Mouse (Mus musculus) hindbrain, postnatal 0 days (tissue): ENCODE measurements around the gene Isg15. TPM values are rescaled to one million over a fixed set of nuclear protein-coding genes. Genes with fewer than 3 reads are reported as not detected.

Source experiments
- ATAC-seq: fragments of 200-750 bp; cut with Nextera tagmentation; 2 replicates; pipeline ENCODE4 v1.8.0; 2017; ENCODE audit warnings: mild to moderate bottlenecking, moderate TSS enrichment, moderate library complexity
- DNase-seq: peaks from one replicate; pipeline ENCODE4 v3.0.0-alpha.2; 2015; ENCODE audit warnings: low spot score
- H3K27ac ChIP-seq: fragments of 300-500 bp; sonication (generic); 2 replicates; pipeline ENCODE4 v1.5.1; 2014; ENCODE audit warnings: mild to moderate bottlenecking
- H3K27me3 ChIP-seq: fragments of 300-500 bp; sonication (generic); 2 replicates; pipeline ENCODE4 v1.6.1; 2014; ENCODE audit warnings: low read length, mixed read lengths; ENCODE audit not compliant: insufficient read depth
- H3K36me3 ChIP-seq: fragments of 300-500 bp; sonication (generic); 2 replicates; pipeline ENCODE4 v1.6.1; 2014; ENCODE audit warnings: low read length, mixed read lengths; ENCODE audit not compliant: insufficient read depth
- H3K4me1 ChIP-seq: fragments of 300-500 bp; sonication (generic); 2 replicates; pipeline ENCODE4 v1.6.1; 2014; ENCODE audit warnings: antibody characterized with exemption, low read length, mixed read lengths; ENCODE audit not compliant: insufficient read depth
- H3K4me2 ChIP-seq: fragments of 300-500 bp; sonication (generic); 2 replicates; pipeline ENCODE4 v1.6.1; 2014; ENCODE audit warnings: low read depth, mild to moderate bottlenecking, low read length, moderate library complexity, mixed read lengths
- H3K4me3 ChIP-seq: fragments of 300-500 bp; sonication (generic); 2 replicates; pipeline ENCODE4 v1.5.1; 2014; ENCODE audit warnings: low read length
- H3K9ac ChIP-seq: fragments of 300-500 bp; sonication (generic); replicated peaks from 2 replicates; pipeline ENCODE4 v1.6.1; 2014; ENCODE audit warnings: mild to moderate bottlenecking, low read length, moderate library complexity, mixed read lengths
- H3K9me3 ChIP-seq: fragments of 300-500 bp; sonication (generic); 2 replicates; pipeline ENCODE4 v1.6.1; 2016; ENCODE audit warnings: low read length, mixed read lengths
- CTCF ChIP-seq: IDR thresholded peaks from 2 replicates; pipeline ENCODE4 v1.5.1; 2016; ENCODE audit warnings: antibody characterized with exemption, control low read depth, low read depth
- WGBS: fragments of 180-500 bp; shearing (Covaris S2); extraction: QIAGEN DNeasy Blood & Tissue Kit; methylation state at CpG from one replicate; pipeline ENCODE4 v1.1.7; 2014; 5-methylcytosine and 5-hydroxymethylcytosine counted together
- polyA plus RNA-seq: library from polyadenylated mRNA; unstranded; fragments of >200 nt; fragmentation: Nextera tagmentation; extraction: Ambion mirVana; gene quantifications from 2 replicates; pipeline ENCODE4 v1.2.1, GENCODE M21; 2015
- total RNA-seq: library from RNA; depleted of rRNA; stranded (reverse); fragments of >200 nt; gene quantifications from 2 replicates; pipeline ENCODE4 v1.2.3, GENCODE M21; 2014

Gene Isg15
- total and polyA plus RNA-seq, 2 experiments from 2014 or later = 3.2 to 4.5 TPM

DNA sequence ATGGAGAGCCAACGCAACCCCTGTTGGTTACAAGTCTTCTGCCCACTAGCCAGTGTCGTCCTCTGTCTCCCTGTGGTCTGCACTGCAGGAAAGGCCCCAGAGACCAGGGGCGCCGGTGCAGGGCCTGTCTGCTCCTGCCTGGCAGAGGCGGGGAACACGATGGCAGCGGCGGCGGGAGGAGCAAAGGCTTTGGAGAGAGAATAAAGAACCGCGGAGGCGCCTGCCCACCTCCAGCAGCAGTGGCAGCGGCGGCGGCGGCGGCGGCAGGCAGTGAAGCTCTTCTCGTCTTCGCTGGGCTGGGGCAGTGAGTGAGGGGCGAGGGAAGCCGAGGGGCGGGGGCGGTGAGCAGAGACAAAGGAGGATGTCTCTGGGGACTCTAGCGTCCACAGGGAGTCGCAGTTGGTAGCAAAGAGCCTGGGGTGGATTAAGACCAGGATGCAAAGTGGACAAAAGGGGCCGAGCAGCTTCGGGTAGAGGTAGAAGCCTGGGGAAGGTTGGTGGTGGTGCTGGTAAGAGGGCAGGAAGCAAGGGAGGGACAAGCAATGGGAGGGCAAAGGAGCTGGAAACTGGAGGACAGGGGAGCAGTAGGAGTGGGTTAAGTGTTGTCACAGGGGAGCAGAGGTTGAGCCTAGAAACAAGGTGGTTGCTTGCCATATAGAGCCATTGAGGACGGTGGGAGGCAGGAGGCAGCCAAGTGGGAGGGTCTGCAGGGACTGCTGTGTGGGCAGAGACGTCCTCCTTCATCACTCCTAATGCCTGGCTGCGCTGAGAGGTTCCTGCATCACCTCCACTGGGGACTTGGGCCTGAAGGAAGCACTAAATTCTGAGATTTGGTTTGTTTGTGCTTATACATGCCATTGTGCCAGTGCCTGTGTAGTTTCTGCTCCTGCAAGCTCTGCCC is 14.4 kb downstream of the Isg15 start:
- 4% methylated on average over 31 of the region's 31 CpGs for WGBS
- H3K4me2 ChIP-seq = peak overlapping the region; percentile 68
- H3K27me3 ChIP-seq = no peaks in the 10 kb centered on the region
- no peak for TF ChIP-seq CTCF
- peak; percentile 61 for ATAC-seq
- H3K9ac ChIP-seq = peak overlapping the region; percentile 73
- DNase-seq = peak; percentile 77
- H3K4me3 ChIP-seq = peak overlapping the region; percentile 47
- H3K36me3 ChIP-seq = 0 out of 2 replicates have a peak, but pooled peaks cover 5% of the 10 kb centered on the region
- H3K9me3 ChIP-seq = no peaks in the 10 kb centered on the region
- H3K4me1 ChIP-seq = peaks cover 42% of the 10 kb centered on the region
- H3K27ac ChIP-seq = peak overlapping the region; percentile 86

DNA sequence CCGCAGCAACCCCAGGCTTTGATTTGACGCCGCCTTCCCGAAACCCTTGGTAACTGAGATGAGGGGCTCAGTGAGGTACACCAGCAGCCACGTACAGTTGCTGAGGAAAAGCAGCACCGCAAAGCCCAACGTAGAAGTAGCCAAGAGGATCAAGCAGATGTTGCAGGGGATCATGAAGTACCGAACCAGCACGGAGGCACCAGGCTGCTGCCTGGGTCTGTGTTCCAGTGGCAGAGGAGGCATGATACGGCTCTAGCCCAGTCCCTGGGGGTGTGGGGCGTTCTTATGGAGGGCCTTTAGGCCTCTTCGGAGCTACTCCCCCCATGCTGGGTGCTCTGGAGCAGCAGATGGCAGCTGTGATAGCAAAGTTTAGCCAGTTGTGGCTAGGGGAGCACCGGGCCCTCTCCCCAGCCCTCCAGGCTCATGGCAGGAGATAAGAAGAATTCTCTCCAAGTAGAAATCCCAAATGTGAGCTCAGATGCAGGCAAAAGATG is 15.1 kb downstream of the Isg15 start:
- Histone ChIP-seq H3K27me3 (no peaks in the 10 kb centered on the region), H3K27ac (peak overlapping the region; percentile 86), H3K36me3 (no peaks in the 10 kb centered on the region), H3K4me2 (peak overlapping the region; percentile 68), H3K9ac (peak overlapping the region; percentile 73), H3K4me3 (peak overlapping the region; percentile 47), H3K4me1 (peaks cover 39% of the 10 kb centered on the region), H3K9me3 (no peaks in the 10 kb centered on the region)
- no peak for TF ChIP-seq CTCF
- WGBS = 44% methylated on average over 13 of the region's 13 CpGs
- DNase-seq = peak; percentile 30
- peak; percentile 25; the same call in 1 of the 2 replicates for ATAC-seq

DNA sequence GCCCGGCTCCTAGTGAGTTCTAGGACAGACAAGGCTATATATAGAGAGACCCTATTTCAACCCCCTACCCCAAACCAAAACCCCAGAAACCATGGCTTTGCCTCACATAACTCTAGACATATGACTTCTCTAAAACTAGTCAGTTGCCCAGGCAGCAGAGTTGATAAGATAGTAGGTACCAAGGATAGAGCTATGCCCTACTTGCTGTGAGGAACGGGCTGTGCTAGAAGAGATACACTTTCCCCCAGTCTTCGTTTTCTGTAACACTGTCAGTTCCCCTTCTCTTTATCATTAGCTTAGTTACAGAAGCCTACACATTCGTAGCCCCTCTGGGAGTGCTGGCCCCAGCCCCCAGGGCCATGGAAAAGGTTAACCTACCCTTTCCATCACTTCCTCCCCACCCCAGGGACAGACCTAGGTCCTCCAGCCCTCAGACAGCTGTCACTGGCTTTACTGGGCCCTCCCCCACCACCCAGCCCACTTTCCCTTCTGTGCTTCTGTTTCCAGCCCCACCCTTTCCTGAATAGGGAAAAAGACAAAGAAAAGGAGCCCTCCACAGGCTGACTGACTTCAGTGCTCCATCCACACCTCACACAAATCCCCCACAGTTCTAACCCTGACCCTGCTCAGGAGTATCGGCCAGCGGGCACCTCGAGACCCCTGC is 16.2 kb downstream of the Isg15 start:
- ATAC-seq = 0 out of 2 replicates have a peak, but pooled peaks have one; percentile 19
- H3K4me1 ChIP-seq = peaks cover 39% of the 10 kb centered on the region
- peaks cover under 1% of the 10 kb centered on the region; the same call in 1 of the 2 replicates for H3K36me3 ChIP-seq
- peak overlapping the region; percentile 73 for H3K9ac ChIP-seq
- H3K27me3 ChIP-seq = no peaks in the 10 kb centered on the region
- H3K4me3 ChIP-seq = peak overlapping the region; percentile 47
- peak overlapping the region; percentile 68 for H3K4me2 ChIP-seq
- WGBS = 62% methylated on average over 7 of the region's 7 CpGs
- TF ChIP-seq CTCF = no peak
- no peak for DNase-seq
- H3K9me3 ChIP-seq = no peaks in the 10 kb centered on the region
- no peak overlapping the region for H3K27ac ChIP-seq

DNA sequence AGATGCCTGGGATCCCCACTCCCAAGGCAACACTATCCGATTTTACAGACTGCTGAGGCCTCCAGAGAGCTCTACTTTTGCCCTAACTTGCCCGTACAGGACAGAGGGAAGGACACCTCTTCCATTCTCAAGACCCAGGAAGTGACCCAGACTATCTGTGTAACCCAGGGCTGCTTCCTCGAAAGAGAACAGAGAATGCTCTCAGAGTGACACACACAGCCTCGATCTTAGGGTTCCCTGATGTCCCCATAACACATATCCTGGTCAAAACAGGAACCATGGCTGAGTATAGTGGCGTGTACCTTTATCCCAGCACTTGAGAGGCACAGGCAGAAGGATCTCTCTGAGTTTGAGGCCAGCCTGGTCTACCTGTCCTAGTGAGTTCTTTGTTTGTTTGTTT is 16.9 kb downstream of the Isg15 start:
- Histone ChIP-seq H3K9ac (no peak overlapping the region; the same call in 1 of the 2 replicates), H3K4me2 (peak overlapping the region; percentile 68), H3K9me3 (no peaks in the 10 kb centered on the region), H3K27me3 (no peaks in the 10 kb centered on the region), H3K4me1 (peaks cover 32% of the 10 kb centered on the region), H3K36me3 (peaks cover 7% of the 10 kb centered on the region; the same call in 1 of the 2 replicates), H3K27ac (no peak overlapping the region), H3K4me3 (peak overlapping the region; percentile 47)
- 78% methylated on average over 5 of the region's 5 CpGs for WGBS
- no peak for ATAC-seq
- TF ChIP-seq CTCF = no peak
- no peak for DNase-seq

DNA sequence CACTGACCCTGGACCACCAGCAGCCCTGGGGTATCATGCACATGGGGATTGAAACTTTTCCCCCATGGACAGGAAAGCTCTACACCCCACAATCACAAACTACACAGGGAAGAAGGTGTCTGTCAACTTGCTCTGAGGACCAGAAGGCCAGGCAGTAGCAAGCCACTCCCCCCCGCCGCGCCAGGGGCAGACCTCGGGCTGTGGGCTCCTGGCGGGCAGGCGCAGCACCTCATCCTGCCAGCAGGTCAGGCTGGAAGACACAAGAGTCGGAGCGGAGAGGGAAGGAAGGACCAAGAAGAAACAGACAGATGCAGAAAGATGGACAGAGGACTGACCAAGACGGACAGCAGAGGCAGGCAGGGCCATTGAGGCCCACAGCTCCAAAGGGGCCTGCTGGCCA is 23.0 kb downstream of the Isg15 start:
- DNase-seq = no peak
- WGBS = 91% methylated on average over 9 of the region's 9 CpGs
- Histone ChIP-seq H3K27me3 (no peaks in the 10 kb centered on the region), H3K9ac (no peak overlapping the region), H3K4me1 (0 out of 2 replicates have a peak, but pooled peaks cover 7% of the 10 kb centered on the region), H3K4me3 (no peak overlapping the region), H3K27ac (no peak overlapping the region), H3K4me2 (no peak overlapping the region), H3K36me3 (peaks cover 63% of the 10 kb centered on the region), H3K9me3 (no peaks in the 10 kb centered on the region)
- TF ChIP-seq CTCF = no peak
- no peak for ATAC-seq

DNA sequence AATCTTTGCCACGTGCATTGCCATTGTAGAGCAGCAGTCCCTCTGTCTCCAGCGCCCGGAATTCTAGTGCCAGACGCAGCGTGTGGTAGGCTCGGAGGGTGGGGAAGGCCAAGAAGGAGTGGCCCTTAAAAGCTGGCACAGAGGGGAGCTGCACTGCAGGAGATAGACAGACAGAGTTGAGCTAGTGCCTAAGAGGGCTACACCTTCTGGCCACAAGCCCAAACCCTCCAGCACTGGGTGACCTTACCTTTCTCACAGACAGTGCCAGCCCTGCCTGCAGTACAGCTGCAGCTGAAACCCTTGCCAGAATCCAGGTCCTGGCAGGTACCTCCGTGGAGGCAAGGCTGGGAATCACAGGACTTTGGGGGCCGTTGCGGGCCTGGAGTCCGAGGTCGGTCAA is 28.8 kb downstream of the Isg15 start:
- TF ChIP-seq CTCF = no peak
- no peak for DNase-seq
- 98% methylated on average over 11 of the region's 11 CpGs for WGBS

More for the DNA sequence above, 28.8 kb downstream of the Isg15 start:
- no peak overlapping the region for H3K4me2 ChIP-seq
- H3K27me3 ChIP-seq = no peaks in the 10 kb centered on the region
- H3K9me3 ChIP-seq = no peaks in the 10 kb centered on the region
- H3K27ac ChIP-seq = no peak overlapping the region
- no peak overlapping the region for H3K4me3 ChIP-seq
- ATAC-seq = no peak
- H3K4me1 ChIP-seq = no peaks in the 10 kb centered on the region
- peaks cover 93% of the 10 kb centered on the region for H3K36me3 ChIP-seq
- H3K9ac ChIP-seq = no peak overlapping the region
